Mouse (Mus musculus): ENCODE data around the gene Tmem189. TPM values are rescaled to one million over a fixed set of nuclear protein-coding genes. Genes with fewer than 3 reads are reported as not detected.

Gene Tmem189
- polyA plus RNA-seq, 1 experiment from 2014 or later: 45.2 TPM

- no peaks in the 10 kb centered on the region for H3K9me3 ChIP-seq
- H3K4me2 ChIP-seq (replicated peaks): no peak overlapping the region
- no peak for ATAC-seq (ENCODE audit: low FRiP score, low read depth)
- H3K27me3 ChIP-seq (replicated peaks): 0 out of 2 replicates have a peak, but pooled peaks cover 9% of the 10 kb centered on the region
- no peak overlapping the region for H3K4me3 ChIP-seq
- peaks cover 36% of the 10 kb centered on the region for H3K4me1 ChIP-seq
- H3K9ac ChIP-seq: no peak overlapping the region
- 86% methylated on average over 4 of the region's 4 CpGs for WGBS
- H3K36me3 ChIP-seq: no peaks in the 10 kb centered on the region
- H3K27ac ChIP-seq: no peak overlapping the region
Measured at GRCm38 (mm10) chr2:167593551-167594250, 95.9 kb downstream of the Tmem189 start.

Small RNA genes lying within 50 kb of the gene (microRNA-seq; reads per million reads assigned to microRNA genes)
- gene Gm22355: not detected

Other genes starting within 250 kb of the Tmem189 start
- 130 and 134 TPM in 2 replicates for gene Rnf114, start 197.2 kb downstream of the Tmem189 start, polyA plus RNA-seq (2016; fragmentation: Nextera tagmentation; extraction: Ambion mirVana)
- gene Spata2, start 196.9 kb downstream of the Tmem189 start, polyA plus RNA-seq (2016; fragmentation: Nextera tagmentation; extraction: Ambion mirVana): 24.2 and 25.7 TPM in 2 replicates
- gene Snai1, start 151.6 kb downstream of the Tmem189 start, polyA plus RNA-seq (2016; fragmentation: Nextera tagmentation; extraction: Ambion mirVana): 21.7 and 23.2 TPM in 2 replicates
- gene Ube2v1, start 57.7 kb downstream of the Tmem189 start, polyA plus RNA-seq (2016; fragmentation: Nextera tagmentation; extraction: Ambion mirVana): 315 and 326 TPM in 2 replicates
- 11.7 and 12.8 TPM in 2 replicates for gene Gm20431, start 28.3 kb downstream of the Tmem189 start, polyA plus RNA-seq (2016; fragmentation: Nextera tagmentation; extraction: Ambion mirVana)
- 3.4 and 3.6 TPM in 2 replicates for gene Cebpb, start 907 bp downstream of the Tmem189 start, polyA plus RNA-seq (2016; fragmentation: Nextera tagmentation; extraction: Ambion mirVana)
- 118 and 130 TPM in 2 replicates for gene Ptpn1, start 242.2 kb upstream of the Tmem189 start, polyA plus RNA-seq (2016; fragmentation: Nextera tagmentation; extraction: Ambion mirVana)